Mouse (Mus musculus) liver, embryonic 14.5 days (tissue): Measurements from ENCODE around the gene Grap2. TPM values are rescaled to one million over a fixed set of nuclear protein-coding genes. Genes with fewer than 3 reads are reported as not detected.

ENCODE experiments used
- ATAC-seq: fragments of 200-750 bp; cut with Nextera tagmentation; 2 replicates; pipeline ENCODE4 v1.8.0; 2017; ENCODE audit warnings: moderate number of reproducible peaks, mild to moderate bottlenecking, moderate library complexity; ENCODE audit not compliant: insufficient read depth
- DNase-seq, 3 experiments: peaks; one replicate each; pipeline ENCODE4 v3.0.0-alpha.2; 2012 to 2013; ENCODE audit warnings: low read depth in 3 of 3, low spot score in 3 of 3
- H3K27ac ChIP-seq: fragments of 300-500 bp; sonication (generic); 2 replicates; pipeline ENCODE4 v1.5.1; 2014; ENCODE audit warnings: moderate library complexity, mild to moderate bottlenecking, control low read depth, inconsistent platforms
- H3K27me3 ChIP-seq: fragments of 300-500 bp; sonication (generic); 2 replicates; pipeline ENCODE4 v1.6.1; 2014; ENCODE audit warnings: mild to moderate bottlenecking, low read length, moderate library complexity; ENCODE audit not compliant: control insufficient read depth, insufficient read depth
- H3K36me3 ChIP-seq: fragments of 300-500 bp; sonication (generic); replicated peaks from 2 replicates; pipeline ENCODE4 v1.6.1; 2014; ENCODE audit warnings: low read depth; ENCODE audit not compliant: control insufficient read depth, insufficient read depth
- H3K4me1 ChIP-seq, 2 experiments: fragments of 200-500 bp in 1 of 2; fragments of 300-500 bp in 1 of 2; sonication (generic) in 1 of 2; replicated peaks; 2 replicates each; pipeline ENCODE4 v1.6.1; 2012 to 2014; ENCODE audit warnings: antibody characterized with exemption in 1 of 2, inconsistent platforms in 1 of 2, low read length in 1 of 2; ENCODE audit not compliant: control insufficient read depth in 2 of 2, insufficient read depth in 2 of 2
- H3K4me2 ChIP-seq: fragments of 300-500 bp; sonication (generic); 2 replicates; pipeline ENCODE4 v1.6.1; 2014; ENCODE audit warnings: low read depth, mild to moderate bottlenecking, control low read depth, moderate library complexity
- H3K4me3 ChIP-seq, 2 experiments: fragments of 200-500 bp in 1 of 2; fragments of 300-500 bp in 1 of 2; sonication (generic) in 1 of 2; 2 replicates each; pipeline ENCODE4 v1.5.1; 2012 to 2014; ENCODE audit warnings: low read depth in 2 of 2, low read length in 2 of 2, mild to moderate bottlenecking in 2 of 2, control low read depth in 1 of 2, inconsistent platforms in 1 of 2, moderate library complexity in 1 of 2; ENCODE audit not compliant: insufficient read depth in 1 of 2
- H3K9ac ChIP-seq: fragments of 300-500 bp; sonication (generic); replicated peaks from 2 replicates; pipeline ENCODE4 v1.6.1; 2014; ENCODE audit warnings: mild to moderate bottlenecking, control low read depth, moderate library complexity
- H3K9me3 ChIP-seq: fragments of 300-500 bp; sonication (generic); 2 replicates; pipeline ENCODE4 v1.6.1; 2016; ENCODE audit warnings: low read length, mixed read lengths; ENCODE audit not compliant: control insufficient read depth
- CTCF ChIP-seq: IDR thresholded peaks from 2 replicates; pipeline ENCODE4 v1.5.1; 2016; ENCODE audit warnings: antibody characterized with exemption, low read depth, control low read depth
- EP300 ChIP-seq: IDR thresholded peaks from 2 replicates; pipeline ENCODE4 v1.6.1; 2016; ENCODE audit warnings: antibody characterized with exemption, low read depth
- WGBS: fragments of 180-500 bp; shearing (Covaris S2); extraction: QIAGEN DNeasy Blood & Tissue Kit; methylation state at CpG from one replicate; pipeline ENCODE4 v1.1.7; 2014; ENCODE audit not compliant: insufficient replicate concordance; 5-methylcytosine and 5-hydroxymethylcytosine counted together
- polyA plus RNA-seq, 2 experiments: library from polyadenylated mRNA; depleted of rRNA in 1 of 2; stranded (reverse) in 1 of 2; unstranded in 1 of 2; fragments of >200 nt; fragmentation: Nextera tagmentation in 1 of 2; extraction: Ambion mirVana in 1 of 2; gene quantifications; 2 replicates each; pipeline versions ENCODE4 v1.2.1 to v1.2.3; 2012 to 2014

The Grap2 gene
- polyA plus RNA-seq, 2 experiments: 8.7 to 21.8 TPM

- no peaks in the 10 kb centered on the region for H3K36me3 ChIP-seq
- no peak overlapping the region for H3K9ac ChIP-seq
- ATAC-seq (no peak), DNase-seq (no peak)
- H3K4me2 ChIP-seq: no peak overlapping the region
- no peaks in the 10 kb centered on the region for H3K4me1 ChIP-seq
- H3K27me3 ChIP-seq: peaks cover 2% of the 10 kb centered on the region; the same call in 1 of the 2 replicates
- H3K4me3 ChIP-seq: no peak overlapping the region
- no peaks in the 10 kb centered on the region for H3K9me3 ChIP-seq
- WGBS: 87% methylated on average over 2 of the region's 2 CpGs
- TF ChIP-seq EP300 (no peak), CTCF (no peak)
- no peak overlapping the region for H3K27ac ChIP-seq
These were observed 78.0 kb downstream of the Grap2 start for GRCm38 (mm10) chr15:80650412-80650811.

GRCm38 (mm10) chr15:80653865-80654264 is 81.5 kb downstream of the Grap2 start:
- H3K4me1 ChIP-seq: no peaks in the 10 kb centered on the region
- no peak for TF ChIP-seq EP300
- no peak for TF ChIP-seq CTCF
- H3K36me3 ChIP-seq: no peaks in the 10 kb centered on the region
- H3K4me3 ChIP-seq: no peak overlapping the region
- ATAC-seq (no peak), DNase-seq (no peak)
- no peak overlapping the region for H3K4me2 ChIP-seq
- no peaks in the 10 kb centered on the region for H3K9me3 ChIP-seq
- 54% methylated on average over 8 of the region's 8 CpGs for WGBS
- peaks cover 2% of the 10 kb centered on the region for H3K27me3 ChIP-seq
- no peak overlapping the region for H3K9ac ChIP-seq
- H3K27ac ChIP-seq: no peak overlapping the region

DNA sequence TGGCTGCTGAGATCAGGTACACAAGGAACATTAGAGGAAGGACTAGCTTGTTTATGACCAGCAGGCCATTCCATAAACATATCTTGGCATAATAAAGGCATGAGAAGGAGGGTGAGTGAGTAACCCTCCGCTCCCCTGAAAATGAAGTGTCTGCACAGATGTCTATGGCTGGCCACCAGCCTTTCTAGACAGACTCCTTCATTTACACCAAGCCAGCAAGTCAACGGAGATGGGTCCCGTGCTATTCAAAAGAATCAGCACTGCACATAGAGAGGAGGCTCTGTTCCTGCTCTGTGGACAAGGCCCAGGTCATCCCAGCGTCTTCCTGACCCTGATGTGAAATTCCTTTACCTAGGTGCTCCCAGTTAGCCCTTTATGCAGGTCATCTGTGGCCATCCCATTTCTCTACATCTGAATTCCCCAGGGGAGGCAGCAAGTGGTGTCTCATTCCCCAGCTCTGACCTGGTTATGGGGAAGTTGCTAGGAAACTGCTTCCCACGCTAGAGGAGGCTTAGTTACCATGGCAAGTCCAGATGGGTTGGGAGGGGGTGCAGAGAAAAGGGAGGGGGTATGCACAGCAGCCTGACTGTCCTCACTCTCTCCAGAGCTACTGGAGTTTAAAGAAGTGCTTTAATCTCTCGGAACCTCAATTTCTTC is 86.5 kb downstream of the Grap2 start:
- no peaks in the 10 kb centered on the region for H3K4me1 ChIP-seq
- TF ChIP-seq EP300: no peak
- no peak for TF ChIP-seq CTCF
- no peak overlapping the region for H3K4me3 ChIP-seq
- no peaks in the 10 kb centered on the region; the same call in 1 of the 2 replicates for H3K27me3 ChIP-seq
- DNase-seq (no peak), ATAC-seq (no peak)
- no peak overlapping the region for H3K4me2 ChIP-seq
- no peak overlapping the region for H3K27ac ChIP-seq
- H3K36me3 ChIP-seq: no peaks in the 10 kb centered on the region
- no peaks in the 10 kb centered on the region for H3K9me3 ChIP-seq
- no peak overlapping the region for H3K9ac ChIP-seq
- 53% methylated on average over 6 of the region's 6 CpGs for WGBS

GRCm38 (mm10) chr15:80660963-80661362 is 88.6 kb downstream of the Grap2 start:
- 45% methylated on average over 4 of the region's 4 CpGs for WGBS
- no peaks in the 10 kb centered on the region for H3K4me1 ChIP-seq
- H3K4me3 ChIP-seq: no peak overlapping the region
- DNase-seq: no peak
- no peak for ATAC-seq
- H3K9ac ChIP-seq: no peak overlapping the region
- H3K27me3 ChIP-seq: no peaks in the 10 kb centered on the region; the same call in 1 of the 2 replicates
- H3K9me3 ChIP-seq: no peaks in the 10 kb centered on the region
- no peak overlapping the region for H3K4me2 ChIP-seq
- H3K27ac ChIP-seq: no peak overlapping the region
- H3K36me3 ChIP-seq: no peaks in the 10 kb centered on the region
- TF ChIP-seq EP300 (no peak), CTCF (no peak)

DNA sequence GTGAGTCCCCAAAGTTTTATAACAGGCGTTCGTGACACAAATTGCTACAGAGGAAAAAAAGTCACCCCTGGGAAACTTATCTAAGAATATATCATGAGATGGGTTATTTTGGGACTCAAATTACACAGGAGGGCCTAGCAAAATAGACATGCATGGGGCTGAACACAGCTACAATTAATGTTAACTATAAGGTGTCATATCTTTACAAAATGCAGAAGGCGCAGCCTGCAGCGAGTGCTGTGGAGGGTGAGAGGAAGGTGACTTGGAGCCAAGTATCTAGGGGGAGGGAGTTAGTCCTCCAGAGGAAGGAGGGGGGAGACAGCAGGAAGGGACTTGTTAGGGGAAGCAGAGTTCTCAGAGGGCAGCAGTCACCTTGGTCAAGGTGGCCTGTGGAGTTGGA is 92.0 kb downstream of the Grap2 start:
- Histone ChIP-seq H3K4me3 (no peak overlapping the region), H3K4me1 (no peaks in the 10 kb centered on the region), H3K27me3 (no peaks in the 10 kb centered on the region), H3K27ac (no peak overlapping the region), H3K9me3 (no peaks in the 10 kb centered on the region), H3K4me2 (no peak overlapping the region), H3K36me3 (no peaks in the 10 kb centered on the region), H3K9ac (no peak overlapping the region)
- 55% methylated on average over 4 of the region's 4 CpGs for WGBS
- ATAC-seq: no peak
- TF ChIP-seq EP300: no peak
- no peak for TF ChIP-seq CTCF
- DNase-seq: no peak
